Mouse (Mus musculus) stomach, embryonic 15.5 days (tissue): ENCODE results near the gene Thbs4. TPM values are rescaled to one million over a fixed set of nuclear protein-coding genes. Genes with fewer than 3 reads are reported as not detected.

Source experiments
- ATAC-seq: fragments of 200-750 bp; cut with Nextera tagmentation; 2 replicates; pipeline ENCODE4 v1.8.0; 2017; ENCODE audit warnings: low read depth, moderate number of reproducible peaks, moderate TSS enrichment; ENCODE audit not compliant: insufficient read depth, low FRiP score
- H3K27ac ChIP-seq: fragments of 300-500 bp; sonication (generic); 2 replicates; pipeline ENCODE4 v1.5.1; 2015; ENCODE audit warnings: mild to moderate bottlenecking, inconsistent platforms
- H3K27me3 ChIP-seq: fragments of 300-500 bp; sonication (generic); replicated peaks from 2 replicates; pipeline ENCODE4 v1.6.1; 2015; ENCODE audit warnings: inconsistent platforms
- H3K36me3 ChIP-seq: fragments of 300-500 bp; sonication (generic); 2 replicates; pipeline ENCODE4 v1.6.1; 2015; ENCODE audit warnings: inconsistent platforms
- H3K4me1 ChIP-seq: fragments of 300-500 bp; sonication (generic); 2 replicates; pipeline ENCODE4 v1.6.1; 2015; ENCODE audit warnings: inconsistent platforms
- H3K4me2 ChIP-seq: fragments of 300-500 bp; sonication (generic); 2 replicates; pipeline ENCODE4 v1.6.1; 2015; ENCODE audit warnings: mild to moderate bottlenecking, inconsistent platforms
- H3K4me3 ChIP-seq: fragments of 300-500 bp; sonication (generic); replicated peaks from 2 replicates; pipeline ENCODE4 v1.5.1; 2015; ENCODE audit warnings: inconsistent platforms
- H3K9ac ChIP-seq: fragments of 300-500 bp; sonication (generic); 2 replicates; pipeline ENCODE4 v1.6.1; 2015; ENCODE audit warnings: inconsistent platforms
- H3K9me3 ChIP-seq: fragments of 300-500 bp; sonication (generic); 2 replicates; pipeline ENCODE4 v1.6.1; 2016; ENCODE audit warnings: inconsistent platforms
- WGBS: fragments of 180-500 bp; shearing (Covaris S2); methylation state at CpG from one replicate; pipeline ENCODE4 v1.1.7; 2015; 5-methylcytosine and 5-hydroxymethylcytosine counted together
- polyA plus RNA-seq: library from polyadenylated mRNA; unstranded; fragments of >200 nt; fragmentation: Nextera tagmentation; extraction: Ambion mirVana; gene quantifications from 2 replicates; pipeline ENCODE4 v1.2.1, GENCODE M21; 2015

The Thbs4 gene
- polyA plus RNA-seq, 1 experiment from 2014 or later, result 7.5 TPM

DNA sequence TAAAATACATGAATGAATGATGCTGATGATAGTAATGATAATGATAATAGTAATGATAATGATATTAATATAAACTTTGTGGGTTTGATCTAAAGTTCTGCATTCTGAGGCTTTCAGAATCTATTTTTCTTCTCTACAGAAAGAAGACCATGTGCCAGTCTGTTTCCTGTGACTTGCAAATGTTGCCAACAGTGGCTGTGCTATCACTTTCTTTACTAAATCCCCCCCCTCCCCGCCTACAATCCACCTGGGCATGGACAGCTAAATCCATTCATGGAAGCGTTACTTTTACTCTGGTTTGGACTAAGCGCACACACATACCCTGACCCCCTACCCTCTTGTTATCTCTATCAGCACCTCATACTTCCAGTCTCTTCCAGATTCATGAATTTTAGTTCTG is 10.3 kb downstream of the Thbs4 start:
- Histone ChIP-seq H3K27ac (no peak overlapping the region), H3K27me3 (no peaks in the 10 kb centered on the region; the same call in 1 of the 2 replicates)

GRCm38 (mm10) chr13:92783551-92783950 is 11.1 kb downstream of the Thbs4 start:
- 94% methylated on average over 4 of the region's 4 CpGs for WGBS
- H3K27ac ChIP-seq, result no peak overlapping the region

More for the DNA sequence above, 10.3 kb downstream of the Thbs4 start:
- H3K9ac ChIP-seq, result no peak overlapping the region
- ATAC-seq, result no peak
- H3K9me3 ChIP-seq, result no peaks in the 10 kb centered on the region
- H3K36me3 ChIP-seq, result no peaks in the 10 kb centered on the region
- H3K4me3 ChIP-seq, result no peak overlapping the region
- 91% methylated on average over 3 of the region's 3 CpGs for WGBS
- H3K4me2 ChIP-seq, result no peak overlapping the region
- 0 out of 2 replicates have a peak, but pooled peaks cover 3% of the 10 kb centered on the region for H3K4me1 ChIP-seq

GRCm38 (mm10) chr13:92780927-92781326 is 13.7 kb downstream of the Thbs4 start:
- H3K36me3 ChIP-seq, result no peaks in the 10 kb centered on the region

More at GRCm38 (mm10) chr13:92783551-92783950, 11.1 kb downstream of the Thbs4 start:
- no peaks in the 10 kb centered on the region; the same call in 1 of the 2 replicates for H3K27me3 ChIP-seq
- H3K9ac ChIP-seq, result no peak overlapping the region
- H3K36me3 ChIP-seq, result no peaks in the 10 kb centered on the region
- no peaks in the 10 kb centered on the region for H3K9me3 ChIP-seq
- H3K4me3 ChIP-seq, result no peak overlapping the region
- 0 out of 2 replicates have a peak, but pooled peaks cover 3% of the 10 kb centered on the region for H3K4me1 ChIP-seq
- no peak for ATAC-seq
- no peak overlapping the region for H3K4me2 ChIP-seq

DNA sequence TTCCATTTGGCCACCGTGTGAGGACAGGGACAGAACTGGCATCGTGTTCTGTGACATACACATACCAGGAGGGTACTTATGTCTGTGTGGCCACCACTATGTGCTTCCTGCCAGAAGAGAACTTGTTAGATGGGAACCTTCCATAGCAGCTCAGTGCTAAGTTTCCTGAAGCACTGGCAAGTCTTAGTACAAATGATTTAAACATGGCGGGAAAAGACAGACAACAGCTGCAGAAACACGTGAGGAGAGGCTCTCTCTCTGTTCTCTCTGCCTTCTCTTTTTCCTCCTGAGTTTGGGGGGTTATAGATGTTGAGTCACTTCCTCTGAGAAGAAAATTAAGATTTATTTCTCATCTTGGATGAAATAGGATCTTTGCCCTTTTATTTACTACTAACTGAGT is 14.5 kb downstream of the Thbs4 start:
- 66% methylated on average over 4 of the region's 4 CpGs for WGBS
- Histone ChIP-seq H3K9me3 (no peaks in the 10 kb centered on the region), H3K9ac (no peak overlapping the region), H3K4me3 (no peak overlapping the region), H3K27me3 (no peaks in the 10 kb centered on the region; the same call in 1 of the 2 replicates), H3K4me1 (0 out of 2 replicates have a peak, but pooled peaks cover 3% of the 10 kb centered on the region), H3K4me2 (no peak overlapping the region), H3K27ac (no peak overlapping the region), H3K36me3 (no peaks in the 10 kb centered on the region)
- ATAC-seq, result no peak

More at GRCm38 (mm10) chr13:92780927-92781326, 13.7 kb downstream of the Thbs4 start:
- H3K27ac ChIP-seq, result no peak overlapping the region
- no peaks in the 10 kb centered on the region; the same call in 1 of the 2 replicates for H3K27me3 ChIP-seq
- no peak overlapping the region for H3K9ac ChIP-seq
- H3K4me3 ChIP-seq, result no peak overlapping the region
- H3K9me3 ChIP-seq, result no peaks in the 10 kb centered on the region
- 0 out of 2 replicates have a peak, but pooled peaks cover 3% of the 10 kb centered on the region for H3K4me1 ChIP-seq
- 51% methylated on average over 8 of the region's 8 CpGs for WGBS
- no peak for ATAC-seq
- no peak overlapping the region for H3K4me2 ChIP-seq

- no peak overlapping the region for H3K9ac ChIP-seq
- no peaks in the 10 kb centered on the region; the same call in 1 of the 2 replicates for H3K27me3 ChIP-seq
- no peak overlapping the region for H3K4me3 ChIP-seq
- no peaks in the 10 kb centered on the region for H3K36me3 ChIP-seq
- H3K27ac ChIP-seq, result no peak overlapping the region
- ATAC-seq, result no peak
- 58% methylated on average over 7 of the region's 7 CpGs for WGBS
- no peak overlapping the region for H3K4me2 ChIP-seq
- 0 out of 2 replicates have a peak, but pooled peaks cover 3% of the 10 kb centered on the region for H3K4me1 ChIP-seq
- no peaks in the 10 kb centered on the region for H3K9me3 ChIP-seq
Observed at GRCm38 (mm10) chr13:92778642-92779041, 16.0 kb downstream of the Thbs4 start.

- Histone ChIP-seq H3K27ac (no peak overlapping the region), H3K4me1 (0 out of 2 replicates have a peak, but pooled peaks cover 3% of the 10 kb centered on the region), H3K36me3 (no peaks in the 10 kb centered on the region), H3K4me2 (no peak overlapping the region), H3K4me3 (no peak overlapping the region), H3K9me3 (no peaks in the 10 kb centered on the region), H3K27me3 (no peaks in the 10 kb centered on the region), H3K9ac (no peak overlapping the region)
- ATAC-seq, result no peak
- 85% methylated on average over 7 of the region's 7 CpGs for WGBS
Observed at GRCm38 (mm10) chr13:92775916-92776315, 18.7 kb downstream of the Thbs4 start.

DNA sequence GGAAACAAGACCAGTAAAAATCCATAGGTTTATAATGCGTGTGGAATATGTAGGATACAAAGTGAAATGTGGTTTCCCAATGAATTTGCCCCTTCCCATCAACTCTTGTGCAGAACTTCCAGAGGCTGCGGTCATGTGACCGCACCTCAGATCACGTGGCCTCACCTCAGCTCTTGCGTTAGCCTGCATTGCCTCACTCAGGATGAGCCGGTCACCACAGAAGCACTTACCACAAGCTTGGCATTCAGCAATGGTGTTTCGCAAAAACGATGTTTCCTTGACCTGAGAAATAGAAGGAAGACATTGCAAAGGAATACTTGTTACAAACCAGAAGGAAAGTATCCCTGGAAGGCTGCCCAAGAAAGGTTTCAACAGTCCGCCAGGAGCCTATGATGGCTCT is 19.7 kb downstream of the Thbs4 start:
- no peaks in the 10 kb centered on the region for H3K9me3 ChIP-seq
- no peak overlapping the region for H3K4me2 ChIP-seq
- H3K9ac ChIP-seq, result no peak overlapping the region
- no peak for ATAC-seq
- no peak overlapping the region for H3K27ac ChIP-seq
- H3K27me3 ChIP-seq, result no peaks in the 10 kb centered on the region
- H3K36me3 ChIP-seq, result no peaks in the 10 kb centered on the region
- H3K4me1 ChIP-seq, result 0 out of 2 replicates have a peak, but pooled peaks cover under 1% of the 10 kb centered on the region
- 89% methylated on average over 9 of the region's 9 CpGs for WGBS
- H3K4me3 ChIP-seq, result no peak overlapping the region

GRCm38 (mm10) chr13:92772500-92772899 is 22.1 kb downstream of the Thbs4 start:
- Histone ChIP-seq H3K4me3 (no peak overlapping the region), H3K27me3 (no peaks in the 10 kb centered on the region), H3K9ac (no peak overlapping the region), H3K27ac (no peak overlapping the region), H3K4me2 (no peak overlapping the region), H3K36me3 (no peaks in the 10 kb centered on the region), H3K9me3 (no peaks in the 10 kb centered on the region), H3K4me1 (no peaks in the 10 kb centered on the region)
- ATAC-seq, result no peak
- WGBS, result 81% methylated on average over 8 of the region's 8 CpGs

GRCm38 (mm10) chr13:92771566-92771965 is 23.1 kb downstream of the Thbs4 start:
- Histone ChIP-seq H3K36me3 (no peaks in the 10 kb centered on the region), H3K27me3 (no peaks in the 10 kb centered on the region), H3K4me1 (no peaks in the 10 kb centered on the region), H3K4me2 (no peak overlapping the region), H3K9ac (no peak overlapping the region), H3K9me3 (no peaks in the 10 kb centered on the region), H3K4me3 (no peak overlapping the region), H3K27ac (no peak overlapping the region)
- WGBS, result 79% methylated on average over 5 of the region's 5 CpGs
- ATAC-seq, result no peak

GRCm38 (mm10) chr13:92765454-92766242 is 29.0 kb downstream of the Thbs4 start:
- Histone ChIP-seq H3K4me2 (no peak overlapping the region), H3K36me3 (no peaks in the 10 kb centered on the region), H3K4me1 (no peaks in the 10 kb centered on the region), H3K27ac (no peak overlapping the region), H3K9me3 (no peaks in the 10 kb centered on the region), H3K4me3 (no peak overlapping the region), H3K27me3 (no peaks in the 10 kb centered on the region), H3K9ac (no peak overlapping the region)
- 66% methylated on average over 6 of the region's 6 CpGs for WGBS
- no peak for ATAC-seq

DNA sequence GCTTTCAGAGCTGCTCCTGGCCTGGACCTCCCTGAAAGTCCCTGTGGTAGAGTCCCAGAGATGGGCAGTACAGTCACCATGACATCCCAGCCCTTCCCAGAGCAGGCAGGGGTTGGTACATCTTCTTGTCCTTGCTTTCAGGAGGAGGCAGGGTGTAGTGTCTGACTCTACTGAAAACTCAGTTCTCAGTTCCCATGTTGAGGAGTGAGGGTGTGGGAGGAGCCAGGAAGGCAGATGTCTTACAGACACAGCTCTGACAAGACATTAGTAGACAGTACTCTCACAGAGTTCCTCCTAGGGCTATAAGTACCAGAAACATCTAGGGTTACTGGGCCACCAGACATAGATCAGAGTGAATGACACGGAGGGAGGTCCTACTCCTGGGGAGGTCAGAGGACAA is 32.3 kb downstream of the Thbs4 start:
- H3K4me2 ChIP-seq, result no peak overlapping the region
- no peak overlapping the region for H3K27ac ChIP-seq
- WGBS, result 50% methylated on average over 1 of the region's 1 CpGs
- H3K4me3 ChIP-seq, result no peak overlapping the region
- no peaks in the 10 kb centered on the region for H3K27me3 ChIP-seq
- H3K9me3 ChIP-seq, result no peaks in the 10 kb centered on the region
- no peak overlapping the region for H3K9ac ChIP-seq
- ATAC-seq, result no peak
- H3K4me1 ChIP-seq, result no peaks in the 10 kb centered on the region
- H3K36me3 ChIP-seq, result no peaks in the 10 kb centered on the region

DNA sequence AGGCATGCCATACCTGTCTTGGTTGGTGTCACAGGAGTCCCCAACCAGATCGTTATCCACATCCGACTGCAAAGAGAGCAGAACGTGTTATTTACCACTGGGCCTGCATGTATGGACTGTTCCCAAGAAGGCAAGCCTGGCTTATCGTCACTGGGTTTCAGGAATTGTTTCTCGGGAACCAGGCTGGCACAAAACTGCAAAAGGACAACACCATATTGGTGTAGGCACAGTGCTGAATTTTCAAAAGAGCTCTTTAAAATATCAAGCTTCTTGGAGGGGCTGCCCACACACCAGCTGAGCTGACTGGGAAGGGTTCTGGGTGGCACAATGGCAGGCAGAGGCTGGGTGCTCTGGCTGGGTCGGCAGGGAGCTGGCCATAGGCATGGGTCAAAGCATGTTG is 34.1 kb downstream of the Thbs4 start:
- no peak for ATAC-seq

More for the DNA sequence above, 34.1 kb downstream of the Thbs4 start:
- Histone ChIP-seq H3K9me3 (no peaks in the 10 kb centered on the region), H3K36me3 (no peaks in the 10 kb centered on the region), H3K4me3 (no peak overlapping the region), H3K4me2 (no peak overlapping the region), H3K9ac (no peak overlapping the region), H3K4me1 (no peaks in the 10 kb centered on the region), H3K27me3 (no peaks in the 10 kb centered on the region), H3K27ac (no peak overlapping the region)
- WGBS, result 88% methylated on average over 6 of the region's 6 CpGs
